Comparison of ENCODE assay signal across 7 mouse cellular contexts in the genomic region with DNA sequence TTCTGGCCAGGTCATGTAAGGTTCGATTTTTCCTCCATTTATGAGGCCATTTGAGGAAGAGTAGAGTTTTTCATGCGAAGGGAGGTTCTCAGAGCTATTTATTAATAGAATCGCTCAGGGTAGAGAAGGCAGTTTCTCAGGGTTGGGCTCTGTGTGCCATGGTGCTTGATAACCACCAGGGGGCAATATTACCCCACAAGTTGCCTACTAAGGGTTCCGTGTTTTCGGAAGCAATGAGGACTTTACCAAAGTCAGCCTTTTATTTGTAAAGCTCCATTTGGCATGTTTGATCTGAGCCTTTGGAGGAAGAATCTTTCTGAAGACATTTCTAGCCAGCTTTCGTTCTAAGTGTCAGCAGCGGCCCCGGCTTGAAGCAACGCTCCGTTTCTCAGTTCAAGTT. TPM values are rescaled to one million over a fixed set of nuclear protein-coding genes. Genes with fewer than 3 reads are reported as not detected.
DNase-seq lines count a peak whose midpoint lies in the region; ATAC-seq and TF ChIP-seq lines count a peak whose summit lies in the region.

No protein-coding gene starts in this region.

- TF ChIP-seq CTCF in C2C12 (IDR thresholded peaks at IDR 0.05; ENCODE audit: control insufficient read depth, insufficient read depth, insufficient read length) = peak; percentile 35

- H3K4me3 ChIP-seq in C2C12 (ENCODE audit: insufficient read depth, poor library complexity, severe bottlenecking) = no peak overlapping the region
- H3K4me3 ChIP-seq in forebrain, embryonic 13.5 days = no peak overlapping the region
- H3K4me3 ChIP-seq in lung, embryonic 16.5 days (ENCODE audit: low read length) = no peak overlapping the region

- H3K9ac ChIP-seq in forebrain, embryonic 13.5 days = no peak overlapping the region
- no peak overlapping the region for H3K9ac ChIP-seq in lung, embryonic 16.5 days (ENCODE audit: low read length)

- H3K27me3 ChIP-seq in C2C12 (ENCODE audit: control insufficient read depth, insufficient read depth, insufficient read length) = peaks cover 26% of the 10 kb centered on the region
- H3K27me3 ChIP-seq in forebrain, embryonic 13.5 days = no peaks in the 10 kb centered on the region
- H3K27me3 ChIP-seq in lung, embryonic 16.5 days (ENCODE audit: control insufficient read depth, insufficient read depth, low read depth, low read length) = no peaks in the 10 kb centered on the region

- no peak overlapping the region for H3ac ChIP-seq in C2C12 (ENCODE audit: control insufficient read depth, insufficient read length, low read depth)

- no peaks in the 10 kb centered on the region for H3K9me3 ChIP-seq in forebrain, embryonic 13.5 days (replicated peaks)
- H3K9me3 ChIP-seq in lung, embryonic 16.5 days (ENCODE audit: control insufficient read depth, low read length) = no peaks in the 10 kb centered on the region

- no peaks in the 10 kb centered on the region for H3K79me2 ChIP-seq in C2C12 (ENCODE audit: control insufficient read depth, insufficient read depth)

- WGBS in forebrain, embryonic 13.5 days = 53% methylated on average over 10 of the region's 10 CpGs
- WGBS in lung, embryonic 16.5 days = 39% methylated on average over 10 of the region's 10 CpGs

- H3K27ac ChIP-seq in forebrain, embryonic 13.5 days = no peak overlapping the region
- H3K27ac ChIP-seq in lung, embryonic 16.5 days (ENCODE audit: low read length) = no peak overlapping the region

- H3K36me3 ChIP-seq in C2C12 (ENCODE audit: control insufficient read depth, insufficient read depth) = no peaks in the 10 kb centered on the region
- peaks cover 50% of the 10 kb centered on the region for H3K36me3 ChIP-seq in forebrain, embryonic 13.5 days (ENCODE audit: poor library complexity, severe bottlenecking)
- no peaks in the 10 kb centered on the region for H3K36me3 ChIP-seq in lung, embryonic 16.5 days (ENCODE audit: control insufficient read depth, insufficient read depth, low read length)

- ATAC-seq in forebrain, embryonic 13.5 days = peak; percentile 80
- peak; percentile 70; the same call in 1 of the 2 replicates for ATAC-seq in lung, embryonic 16.5 days (ENCODE audit: low read depth)

- no peaks in the 10 kb centered on the region for H3K79me3 ChIP-seq in C2C12 (ENCODE audit: low read depth)

- DNase-seq in 416B (ENCODE audit: low read depth) = peak; percentile 63
- DNase-seq in c-Kit-positive CD71-negative TER-119-negative erythroid progenitor cells, embryonic 14.5 days (ENCODE audit: low read depth) = peak; percentile 41
- peak; percentile 16 for DNase-seq in kidney, adult 11 months
- peak; percentile 49 for DNase-seq in retina, postnatal 7 days (ENCODE audit: low read depth, low spot score)

- peaks cover 21% of the 10 kb centered on the region for H3K4me1 ChIP-seq in forebrain, embryonic 13.5 days
- H3K4me1 ChIP-seq in lung, embryonic 16.5 days (replicated peaks; ENCODE audit: control insufficient read depth, insufficient read depth, low read length) = peaks cover 3% of the 10 kb centered on the region

- no peak overlapping the region for H3K4me2 ChIP-seq in forebrain, embryonic 13.5 days
- no peak overlapping the region for H3K4me2 ChIP-seq in lung, embryonic 16.5 days (ENCODE audit: low read depth, low read length)

TF ChIP-seq in C2C12, 6 proteins besides CTCF, POLR2A, EP300 and RAD21:
- no peak for TF ChIP-seq MAX (IDR thresholded peaks at IDR 0.05)

RNA-seq across cellular contexts. Expression of gene Cacna2d4, which starts 16.0 kb away (rescaled TPM):
- polyA plus RNA-seq in C2C12 (2012; fragmentation: generic; extraction: Trizol) = not detected
- 0.12 and 0.33 TPM in 2 replicates for polyA plus RNA-seq in forebrain, embryonic 13.5 days (2015; fragmentation: Nextera tagmentation; extraction: Ambion mirVana)
- 0.09 TPM in 1 of 2 replicates, not detected in the other for polyA plus RNA-seq in lung, embryonic 16.5 days (2015; fragmentation: Nextera tagmentation; extraction: Ambion mirVana)

RNA-seq across cellular contexts. Expression of gene Cacna1c, which starts 24.1 kb away (rescaled TPM):
- polyA plus RNA-seq in C2C12 (2012; fragmentation: generic; extraction: Trizol) = not detected
- polyA plus RNA-seq in forebrain, embryonic 13.5 days (2015; fragmentation: Nextera tagmentation; extraction: Ambion mirVana) = 3.6 and 4.2 TPM in 2 replicates
- polyA plus RNA-seq in lung, embryonic 16.5 days (2015; fragmentation: Nextera tagmentation; extraction: Ambion mirVana) = 5.8 TPM in 2 replicates

RNA-seq across cellular contexts. Expression of gene Dcp1b, which starts 45.2 kb away (rescaled TPM):
- polyA plus RNA-seq in C2C12 (2012; fragmentation: generic; extraction: Trizol) = 1.7 TPM
- polyA plus RNA-seq in forebrain, embryonic 13.5 days (2015; fragmentation: Nextera tagmentation; extraction: Ambion mirVana) = 12.7 and 13.1 TPM in 2 replicates
- polyA plus RNA-seq in lung, embryonic 16.5 days (2015; fragmentation: Nextera tagmentation; extraction: Ambion mirVana) = 5.8 and 8.3 TPM in 2 replicates
